Mouse (Mus musculus): ENCODE results near the gene Crebbp. TPM values are rescaled to one million over a fixed set of nuclear protein-coding genes. Genes with fewer than 3 reads are reported as not detected.

Crebbp gene
- polyA plus RNA-seq, 1 experiment from 2014 or later: 22.7 TPM

GRCm38 (mm10) chr16:4044093-4044492 is 169.7 kb downstream of the Crebbp start:
- no peak overlapping the region for H3K4me3 ChIP-seq (ENCODE audit: low read depth, low read length)
- H3K27me3 ChIP-seq (replicated peaks; ENCODE audit: control insufficient read depth, insufficient read depth, low read length): no peaks in the 10 kb centered on the region
- no peak overlapping the region for H3K27ac ChIP-seq (ENCODE audit: low read depth, low read length)
- H3K4me2 ChIP-seq (replicated peaks; ENCODE audit: low read depth): no peak overlapping the region
- 93% methylated on average over 2 of the region's 2 CpGs for WGBS
- no peak overlapping the region for H3K9ac ChIP-seq (ENCODE audit: low read depth, low read length)
- H3K9me3 ChIP-seq (ENCODE audit: control insufficient read depth): no peaks in the 10 kb centered on the region
- TF ChIP-seq CTCF (IDR thresholded peaks at IDR 0.05; ENCODE audit: low read depth): no peak
- 0 out of 2 replicates have a peak, but pooled peaks have one; percentile 13 for ATAC-seq
- H3K4me1 ChIP-seq (replicated peaks; ENCODE audit: control insufficient read depth, insufficient read depth, low read length): no peaks in the 10 kb centered on the region
- H3K36me3 ChIP-seq (ENCODE audit: control insufficient read depth, insufficient read depth): peaks cover 70% of the 10 kb centered on the region

GRCm38 (mm10) chr16:4041646-4042045 is 172.2 kb downstream of the Crebbp start:
- Histone ChIP-seq H3K4me3 (ENCODE audit: low read depth, low read length) (no peak overlapping the region), H3K4me2 (replicated peaks; ENCODE audit: low read depth) (no peak overlapping the region), H3K27ac (ENCODE audit: low read depth, low read length) (no peak overlapping the region), H3K9me3 (ENCODE audit: control insufficient read depth) (no peaks in the 10 kb centered on the region), H3K4me1 (replicated peaks; ENCODE audit: control insufficient read depth, insufficient read depth, low read length) (no peaks in the 10 kb centered on the region; the same call in 1 of the 2 replicates), H3K9ac (ENCODE audit: low read depth, low read length) (no peak overlapping the region), H3K27me3 (replicated peaks; ENCODE audit: control insufficient read depth, insufficient read depth, low read length) (no peaks in the 10 kb centered on the region), H3K36me3 (ENCODE audit: control insufficient read depth, insufficient read depth) (peaks cover 62% of the 10 kb centered on the region)
- WGBS: 98% methylated on average over 4 of the region's 4 CpGs
- TF ChIP-seq CTCF (IDR thresholded peaks at IDR 0.05; ENCODE audit: low read depth): no peak
- ATAC-seq: no peak

- TF ChIP-seq CTCF (IDR thresholded peaks at IDR 0.05; ENCODE audit: low read depth): no peak
- H3K27me3 ChIP-seq (replicated peaks; ENCODE audit: control insufficient read depth, insufficient read depth, low read length): no peaks in the 10 kb centered on the region
- 89% methylated on average over 5 of the region's 5 CpGs for WGBS
- H3K9me3 ChIP-seq (ENCODE audit: control insufficient read depth): no peaks in the 10 kb centered on the region
- ATAC-seq: no peak
- no peaks in the 10 kb centered on the region; the same call in 1 of the 2 replicates for H3K4me1 ChIP-seq (replicated peaks; ENCODE audit: control insufficient read depth, insufficient read depth, low read length)
- no peak overlapping the region for H3K9ac ChIP-seq (ENCODE audit: low read depth, low read length)
- H3K36me3 ChIP-seq (ENCODE audit: control insufficient read depth, insufficient read depth): peaks cover 48% of the 10 kb centered on the region
- no peak overlapping the region for H3K27ac ChIP-seq (ENCODE audit: low read depth, low read length)
- H3K4me2 ChIP-seq (replicated peaks; ENCODE audit: low read depth): no peak overlapping the region
- no peak overlapping the region for H3K4me3 ChIP-seq (ENCODE audit: low read depth, low read length)
Observed at GRCm38 (mm10) chr16:4040206-4040605, 173.6 kb downstream of the Crebbp start.

GRCm38 (mm10) chr16:4037690-4038089 is 176.1 kb downstream of the Crebbp start:
- 78% methylated on average over 7 of the region's 7 CpGs for WGBS
- Histone ChIP-seq H3K27me3 (replicated peaks; ENCODE audit: control insufficient read depth, insufficient read depth, low read length) (no peaks in the 10 kb centered on the region), H3K4me3 (ENCODE audit: low read depth, low read length) (no peak overlapping the region), H3K9me3 (ENCODE audit: control insufficient read depth) (no peaks in the 10 kb centered on the region), H3K4me2 (replicated peaks; ENCODE audit: low read depth) (no peak overlapping the region; the same call in 1 of the 2 replicates), H3K36me3 (ENCODE audit: control insufficient read depth, insufficient read depth) (peaks cover 40% of the 10 kb centered on the region), H3K9ac (ENCODE audit: low read depth, low read length) (no peak overlapping the region), H3K4me1 (replicated peaks; ENCODE audit: control insufficient read depth, insufficient read depth, low read length) (no peaks in the 10 kb centered on the region; the same call in 1 of the 2 replicates), H3K27ac (ENCODE audit: low read depth, low read length) (no peak overlapping the region)
- ATAC-seq: 0 out of 2 replicates have a peak, but pooled peaks have one; percentile 15
- TF ChIP-seq CTCF (IDR thresholded peaks at IDR 0.05; ENCODE audit: low read depth): no peak

- ATAC-seq: peak; percentile 39
- Histone ChIP-seq H3K4me2 (replicated peaks; ENCODE audit: low read depth) (no peak within 1 kb of the TSS; the same call in 1 of the 2 replicates), H3K9ac (ENCODE audit: low read depth, low read length) (no peak within 1 kb of the TSS), H3K9me3 (ENCODE audit: control insufficient read depth) (no peaks in the 10 kb centered on the region), H3K36me3 (ENCODE audit: control insufficient read depth, insufficient read depth) (peaks cover 40% of the 10 kb centered on the region), H3K4me1 (replicated peaks; ENCODE audit: control insufficient read depth, insufficient read depth, low read length) (no peaks in the 10 kb centered on the region; the same call in 1 of the 2 replicates), H3K4me3 (ENCODE audit: low read depth, low read length) (no peak within 1 kb of the TSS), H3K27ac (ENCODE audit: low read depth, low read length) (no peak within 1 kb of the TSS), H3K27me3 (replicated peaks; ENCODE audit: control insufficient read depth, insufficient read depth, low read length) (no peaks in the 10 kb centered on the region)
- WGBS: 42% methylated on average over 5 of the region's 5 CpGs
- TF ChIP-seq CTCF (IDR thresholded peaks at IDR 0.05; ENCODE audit: low read depth): no peak
Observed at GRCm38 (mm10) chr16:4036807-4037206, 177.0 kb downstream of the Crebbp start, which contains the start of gene Dnase1. TSS of gene Dnase1 (plus strand) at chr16:4036942.

- ATAC-seq: no peak
- Histone ChIP-seq H3K4me1 (replicated peaks; ENCODE audit: control insufficient read depth, insufficient read depth, low read length) (no peaks in the 10 kb centered on the region; the same call in 1 of the 2 replicates), H3K9me3 (ENCODE audit: control insufficient read depth) (no peaks in the 10 kb centered on the region), H3K4me2 (replicated peaks; ENCODE audit: low read depth) (no peak overlapping the region), H3K4me3 (ENCODE audit: low read depth, low read length) (no peak overlapping the region), H3K36me3 (ENCODE audit: control insufficient read depth, insufficient read depth) (peaks cover 27% of the 10 kb centered on the region), H3K27me3 (replicated peaks; ENCODE audit: control insufficient read depth, insufficient read depth, low read length) (no peaks in the 10 kb centered on the region), H3K27ac (ENCODE audit: low read depth, low read length) (no peak overlapping the region), H3K9ac (ENCODE audit: low read depth, low read length) (no peak overlapping the region)
- no peak for TF ChIP-seq CTCF (IDR thresholded peaks at IDR 0.05; ENCODE audit: low read depth)
- 94% methylated on average over 2 of the region's 2 CpGs for WGBS
Observed at GRCm38 (mm10) chr16:4035575-4035974, 178.2 kb downstream of the Crebbp start.
